Mouse (Mus musculus): ENCODE data around the gene Lekr1.
"Not testable (repeated sequence)": the region's sequence is repeated elsewhere in the genome, so short reads cannot be mapped to it uniquely, and the experiment has no call there.

The Lekr1 gene

DNA sequence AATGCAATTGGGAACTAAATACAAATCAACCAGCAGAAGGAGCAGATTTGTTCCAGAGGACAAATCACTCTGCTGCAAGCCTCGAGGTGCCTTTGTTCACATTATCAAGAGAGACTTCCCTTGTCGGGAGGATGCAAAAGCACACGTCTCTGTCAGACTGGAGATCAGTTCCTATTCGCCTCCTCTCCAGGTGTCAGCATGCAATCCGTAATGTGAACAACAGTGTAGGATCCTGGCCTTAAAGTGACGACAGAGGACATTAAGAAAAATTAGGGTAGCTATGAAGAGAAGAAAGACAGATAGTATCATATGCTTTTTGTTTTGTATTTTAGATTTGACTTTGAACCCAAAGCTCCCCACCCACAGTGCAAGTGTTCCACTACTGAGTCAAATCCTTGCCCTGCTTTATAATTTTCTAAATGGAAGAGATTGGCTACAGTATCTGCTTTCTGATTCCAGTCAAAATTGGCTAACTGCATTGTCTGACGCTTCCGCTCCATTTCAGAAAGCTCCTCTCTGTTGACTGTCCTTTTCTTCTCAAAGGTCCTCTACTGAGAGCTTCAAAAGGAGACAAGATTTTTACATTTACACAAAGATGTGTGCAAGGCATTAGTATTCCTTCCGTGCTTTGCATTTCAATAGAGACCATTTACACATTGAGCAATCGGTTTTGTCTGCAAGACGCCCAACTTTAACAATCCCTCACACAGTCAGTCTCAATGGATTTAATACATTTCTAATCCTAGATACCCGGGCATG lies 8.9 kb upstream of the Lekr1 start:
- DNase-seq, result no peak

DNA sequence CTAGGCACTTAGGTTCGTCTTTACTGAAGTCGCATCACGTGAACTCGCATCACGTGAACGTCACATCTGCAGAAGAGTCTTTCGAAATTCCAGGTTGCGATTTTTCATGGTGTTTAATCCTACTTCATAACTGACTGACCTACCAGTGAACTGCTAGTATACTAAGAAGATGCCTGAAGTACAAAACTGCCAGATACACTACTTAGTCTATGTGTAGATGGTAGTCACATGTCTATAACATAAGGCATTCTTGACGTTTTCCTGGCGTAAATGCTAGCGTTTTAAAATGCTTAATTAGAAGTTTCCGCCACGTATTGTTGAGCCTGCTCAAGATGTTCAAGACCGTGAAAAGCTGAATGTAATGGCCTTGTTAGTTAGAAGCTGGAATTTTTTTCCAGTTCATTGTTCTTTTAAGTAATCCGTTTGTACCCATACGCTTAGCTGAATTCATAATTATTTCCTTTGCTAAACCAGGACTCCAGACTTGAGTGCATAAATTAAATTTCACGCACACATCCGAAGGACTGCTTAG lies 7.9 kb upstream of the Lekr1 start:
- no peak for DNase-seq

DNA sequence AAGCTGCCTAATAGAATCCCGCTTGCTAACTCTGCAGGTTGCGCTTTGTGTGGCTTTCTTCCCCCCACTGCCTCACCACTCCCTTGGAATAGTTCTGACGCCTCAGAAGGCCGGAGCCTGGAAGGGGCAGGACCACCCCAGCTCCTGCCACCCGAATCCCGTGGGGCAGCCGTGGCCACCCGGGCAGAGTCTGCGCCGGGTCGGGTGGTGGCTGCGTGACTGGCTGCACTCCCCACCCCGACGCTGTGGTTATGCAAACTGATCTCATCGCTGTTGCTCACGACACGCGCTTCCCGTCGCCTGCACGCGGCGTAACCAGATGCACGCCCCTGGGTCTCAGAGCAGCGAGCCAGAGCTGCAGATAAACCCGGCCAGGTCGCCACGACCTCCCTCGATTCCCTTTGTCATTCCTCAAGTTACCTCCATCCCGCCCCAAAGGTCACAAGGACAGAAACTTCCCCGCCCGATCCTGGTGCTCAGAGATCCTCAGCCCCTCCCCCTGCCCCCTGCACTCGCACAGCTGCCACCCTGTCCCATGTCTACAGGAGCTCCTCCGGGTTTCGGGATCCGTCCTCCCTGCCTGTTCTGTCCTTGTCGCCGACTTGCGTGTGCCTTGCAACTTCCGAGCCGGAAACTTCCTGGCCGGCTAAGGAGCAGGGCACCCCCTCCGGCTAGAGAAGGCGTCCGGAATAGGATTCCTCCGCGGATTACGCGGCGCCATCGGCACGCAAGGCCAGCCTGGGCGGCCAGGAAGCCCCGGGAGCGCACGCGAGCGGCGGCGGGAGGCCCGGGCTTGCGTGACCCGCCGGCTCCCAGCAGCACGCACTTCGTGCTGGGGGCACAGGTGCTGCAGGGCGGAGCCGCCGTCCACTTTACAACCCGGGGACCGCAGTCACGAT lies 7.1 kb upstream of the Lekr1 start:
- peak; percentile 82 for DNase-seq

DNA sequence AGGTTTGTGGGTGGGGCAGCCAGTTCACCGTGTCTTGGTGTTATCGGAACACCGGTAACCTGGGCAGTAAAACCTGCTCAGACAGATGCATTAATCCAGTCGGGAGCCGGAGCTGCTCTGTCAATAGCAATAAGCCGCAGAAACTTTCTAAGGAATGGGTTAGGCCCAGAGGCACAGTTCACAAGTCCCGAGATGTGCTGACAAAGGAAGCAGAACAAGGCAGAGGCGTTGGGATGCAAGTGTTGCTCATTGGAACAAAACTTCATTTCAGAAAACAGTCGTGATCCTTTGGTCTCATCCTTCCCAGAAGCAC lies 6.5 kb upstream of the Lekr1 start:
- DNase-seq, result no peak

DNA sequence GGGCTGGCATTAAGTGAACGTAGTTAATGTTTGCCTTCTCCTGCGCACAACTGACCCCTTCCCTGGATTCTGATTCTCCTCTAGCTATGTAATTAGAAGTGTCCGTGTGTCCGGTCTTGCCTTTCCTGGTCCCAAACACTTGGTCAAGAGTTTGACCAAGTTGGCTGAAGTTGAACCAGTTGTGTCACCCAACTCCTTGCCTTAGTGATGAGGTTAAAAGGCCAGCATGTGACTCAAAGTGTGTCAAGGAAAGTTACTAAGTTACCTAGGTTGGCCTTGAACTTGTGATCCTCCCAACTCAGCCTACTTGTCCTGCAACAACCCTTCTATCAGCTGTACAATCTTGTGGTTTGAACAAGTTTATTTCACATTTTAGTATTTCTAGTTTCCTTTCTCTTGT lies 5.7 kb upstream of the Lekr1 start:
- no peak for DNase-seq

DNA sequence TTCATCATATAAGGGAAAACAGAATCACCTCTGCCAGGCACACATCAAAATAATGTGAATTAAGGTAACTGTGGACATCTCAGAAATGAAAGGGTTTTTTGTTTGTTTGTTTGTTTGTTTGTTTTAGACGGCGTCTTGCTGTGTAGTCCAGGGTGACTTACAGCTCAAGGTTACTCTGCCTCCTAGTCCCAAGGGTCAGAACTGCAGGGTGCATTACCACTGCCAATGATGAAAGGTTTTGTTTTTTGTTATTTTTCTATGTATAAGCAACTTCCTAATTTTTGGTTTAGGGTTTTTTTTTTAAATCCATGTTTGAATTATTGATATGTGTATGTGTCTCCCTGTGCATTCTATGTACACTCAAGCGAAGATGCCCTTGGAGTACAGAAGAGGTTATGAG lies 4.3 kb upstream of the Lekr1 start:
- DNase-seq, result no peak

DNA sequence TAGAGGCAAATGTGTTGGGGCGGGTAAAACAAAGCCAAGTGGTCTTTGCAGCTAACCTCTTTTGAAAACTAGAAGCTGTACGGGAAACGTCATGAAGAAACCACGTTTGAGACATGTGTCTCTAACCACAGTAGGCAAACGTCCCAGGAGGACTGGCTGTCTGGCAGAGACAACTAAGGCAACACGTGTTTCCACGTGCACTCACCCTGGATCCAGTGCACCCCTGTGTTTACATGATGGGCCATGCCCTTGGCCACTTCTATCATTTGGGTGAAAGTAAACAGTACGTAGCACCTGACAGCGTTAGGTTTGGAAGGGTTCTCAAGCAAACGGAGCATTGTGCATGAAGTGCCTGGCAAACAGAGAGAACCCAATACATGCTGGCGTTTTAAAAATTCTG lies 2.9 kb upstream of the Lekr1 start:
- DNase-seq, result no peak

DNA sequence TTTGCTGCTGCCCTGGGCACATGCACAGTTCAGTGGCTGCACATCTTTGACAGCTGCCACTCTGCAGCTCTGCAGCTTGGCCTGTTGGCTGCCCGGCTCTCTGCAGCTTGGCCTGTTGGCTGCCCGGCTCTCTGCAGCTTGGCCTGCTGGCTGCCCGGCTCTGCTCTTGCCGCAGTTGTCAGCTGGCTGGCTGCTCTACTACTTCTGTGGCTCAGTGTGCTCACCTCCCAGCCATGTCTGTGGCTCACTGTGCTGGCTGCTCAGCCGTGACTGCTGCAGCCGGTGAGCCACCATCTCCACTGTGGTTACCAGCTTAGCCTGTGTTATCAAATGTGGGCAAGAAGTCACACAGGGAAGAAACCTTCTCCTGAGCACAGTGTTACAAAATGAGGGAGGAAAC lies 4.2 kb downstream of the Lekr1 start:
- no peak for DNase-seq

DNA sequence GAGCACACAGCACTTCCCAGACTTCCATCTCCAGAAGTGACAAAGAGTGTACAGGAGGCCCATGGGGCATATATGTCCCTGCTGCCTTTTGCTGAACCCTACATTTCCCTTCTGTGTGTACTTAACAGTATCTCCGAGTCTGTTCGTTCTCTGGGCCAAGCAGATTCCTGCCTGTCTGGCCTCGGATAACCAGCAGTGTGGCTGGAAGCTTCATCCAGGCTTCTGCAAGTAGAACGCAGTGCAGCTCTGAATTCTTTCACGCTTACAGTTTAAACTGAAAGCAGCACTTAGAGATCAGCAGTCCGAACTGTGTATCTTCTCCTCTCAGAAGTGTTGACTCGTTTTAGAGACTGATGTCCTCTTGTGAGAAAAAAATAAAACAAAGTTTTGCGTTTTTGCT lies 7.7 kb downstream of the Lekr1 start:
- no peak for DNase-seq

DNA sequence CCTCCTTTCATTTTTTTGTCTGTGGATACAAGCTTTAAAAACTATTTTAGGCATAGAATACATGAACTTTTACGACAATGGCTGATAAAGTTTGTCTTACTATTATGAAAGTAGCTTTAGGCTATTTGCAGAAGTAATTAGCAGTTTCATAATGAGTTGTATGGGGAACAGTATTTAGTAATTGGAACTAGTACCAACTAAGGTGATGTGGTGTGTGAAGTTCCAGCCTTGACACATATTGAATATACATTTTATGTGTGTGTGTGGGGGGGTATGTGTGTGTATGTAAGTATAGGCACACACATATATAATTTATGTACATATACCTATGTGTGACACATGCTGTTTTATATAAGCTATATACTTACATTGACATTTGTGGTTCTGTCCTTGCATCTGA lies 14.6 kb downstream of the Lekr1 start:
- DNase-seq, result no peak

DNA sequence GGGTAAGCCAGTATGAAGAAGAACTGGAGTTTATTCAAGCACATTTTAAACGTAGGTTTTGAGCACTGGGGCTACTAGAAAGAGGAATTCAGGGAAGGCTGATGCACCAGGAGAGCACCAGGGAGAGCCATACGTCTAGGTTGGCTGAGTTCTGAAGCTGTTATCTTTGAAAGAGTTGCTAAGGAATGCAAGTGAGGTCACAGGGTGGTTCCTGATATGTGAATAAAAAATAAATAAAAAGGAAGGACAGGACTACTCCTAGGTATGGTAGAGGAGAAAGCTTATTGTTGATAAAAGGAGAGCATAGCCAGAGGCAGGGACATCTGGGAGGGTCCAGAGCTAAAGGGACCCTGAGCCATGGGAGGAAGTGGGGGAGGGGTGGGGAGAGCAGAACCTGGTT lies 23.7 kb downstream of the Lekr1 start:
- no peak for DNase-seq

DNA sequence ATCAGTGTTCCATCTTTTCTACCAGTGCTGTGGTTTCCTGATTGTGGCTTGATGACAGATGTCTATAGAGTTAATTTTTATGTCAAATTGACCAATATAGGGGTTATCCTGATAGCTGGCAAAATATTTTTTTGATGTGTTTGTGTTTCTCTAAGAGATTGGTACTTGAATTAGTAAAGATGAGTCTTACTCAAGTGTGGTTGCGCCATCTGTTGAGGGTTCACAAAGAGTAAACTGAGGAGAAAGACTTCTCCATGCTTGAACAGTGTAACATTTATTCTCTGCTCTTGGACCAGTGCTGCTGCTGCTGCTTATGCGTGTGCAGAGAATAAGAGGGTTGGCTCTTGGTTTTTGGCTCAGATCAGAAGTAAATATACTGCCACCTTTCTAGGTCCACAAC lies 24.8 kb downstream of the Lekr1 start:
- DNase-seq, result no peak

DNA sequence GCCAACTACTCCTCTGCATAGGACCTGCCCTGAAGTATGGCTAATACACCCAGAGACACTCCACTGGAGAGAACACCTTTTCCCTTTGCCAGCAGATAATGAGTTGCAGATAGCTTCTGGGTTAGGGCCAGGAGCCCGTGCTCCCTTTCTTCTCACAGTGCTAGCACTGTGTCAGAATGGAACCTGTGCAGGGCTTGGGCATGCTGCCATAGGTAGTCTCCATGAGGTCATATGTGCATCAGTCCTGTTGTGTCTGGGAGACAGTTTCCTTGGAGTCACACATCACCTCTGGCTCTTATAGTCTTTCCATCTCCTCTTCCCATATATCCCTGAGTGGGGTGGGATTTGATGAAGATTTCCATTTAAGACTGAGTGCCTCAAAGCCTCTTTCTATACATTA lies 33.7 kb downstream of the Lekr1 start:
- no peak for DNase-seq

DNA sequence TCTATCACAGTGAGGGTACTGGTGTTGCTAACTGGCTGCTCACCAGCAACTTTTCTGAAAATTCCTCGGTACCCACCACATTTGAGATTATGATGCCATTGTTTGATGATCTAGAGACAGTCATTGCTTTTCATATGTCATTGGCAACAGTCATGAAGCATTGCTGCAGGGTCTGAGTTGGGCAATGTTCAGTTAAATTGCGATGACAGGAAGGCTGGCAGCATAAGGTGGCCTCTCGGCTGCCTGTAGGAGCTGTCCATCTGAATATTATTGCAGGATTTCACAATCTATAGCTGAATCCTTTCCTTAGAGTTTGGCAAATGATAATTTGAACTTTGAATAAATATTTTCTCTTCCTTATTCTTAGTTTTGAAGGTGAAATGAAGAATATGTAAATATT lies 48.3 kb downstream of the Lekr1 start:
- DNase-seq, result no peak

DNA sequence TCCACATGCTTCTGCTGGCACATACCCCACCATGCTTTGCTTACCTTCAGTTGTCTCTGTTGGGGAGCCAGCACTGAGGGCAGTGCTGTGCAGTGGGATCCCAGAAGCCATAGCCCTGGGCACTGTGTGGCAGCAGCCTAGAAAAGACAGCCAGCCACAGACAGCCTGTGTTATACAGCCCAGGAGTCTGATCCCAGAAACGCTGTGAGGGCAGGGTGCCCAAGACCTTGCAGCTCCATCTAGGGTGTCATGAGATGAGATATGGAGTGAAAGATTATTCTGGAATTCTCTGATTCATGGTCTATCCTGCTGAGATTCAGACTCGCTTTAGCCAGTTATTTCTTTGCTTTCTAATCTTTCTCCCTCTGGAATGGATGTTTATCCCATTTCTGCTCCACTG lies 51.4 kb downstream of the Lekr1 start:
- no peak for DNase-seq

DNA sequence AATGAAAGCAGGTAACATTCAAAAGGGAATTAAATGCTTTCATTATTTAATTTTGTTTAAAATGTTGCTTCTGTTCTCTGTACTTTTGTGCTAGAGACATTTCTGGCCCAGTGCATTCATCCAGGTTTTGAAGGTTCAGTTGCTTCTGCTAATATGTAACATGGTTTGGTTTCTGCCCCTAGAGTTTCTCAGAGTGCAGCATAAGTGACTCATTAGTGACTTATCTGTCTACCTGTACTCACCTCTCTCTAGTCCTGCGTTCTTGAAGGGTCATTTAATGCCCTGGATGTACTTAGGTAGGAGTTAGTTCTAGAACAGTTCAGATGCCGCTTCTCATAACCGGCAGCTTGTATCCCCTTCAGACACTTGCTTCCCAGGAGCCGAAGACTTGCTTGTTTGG lies 56.9 kb downstream of the Lekr1 start:
- no peak for DNase-seq

DNA sequence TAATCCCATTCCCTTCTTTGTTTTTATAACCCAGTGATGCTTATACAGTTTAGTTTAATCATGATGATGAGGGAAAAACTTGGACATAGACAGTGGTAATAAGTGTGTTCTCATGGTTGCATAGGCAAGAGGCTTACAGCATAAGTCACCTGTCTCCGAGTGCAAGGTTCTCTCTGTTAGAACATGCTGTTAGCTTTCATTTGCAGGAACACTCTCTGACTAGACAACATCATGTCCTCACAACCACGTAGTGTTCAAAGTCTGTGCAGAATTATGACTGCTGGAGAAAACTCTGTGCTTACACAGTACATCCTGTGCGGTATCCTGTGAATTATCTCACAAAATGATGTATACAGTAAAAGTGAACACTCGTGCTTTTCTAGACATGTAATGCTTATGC lies 57.6 kb downstream of the Lekr1 start:
- no peak for DNase-seq

DNA sequence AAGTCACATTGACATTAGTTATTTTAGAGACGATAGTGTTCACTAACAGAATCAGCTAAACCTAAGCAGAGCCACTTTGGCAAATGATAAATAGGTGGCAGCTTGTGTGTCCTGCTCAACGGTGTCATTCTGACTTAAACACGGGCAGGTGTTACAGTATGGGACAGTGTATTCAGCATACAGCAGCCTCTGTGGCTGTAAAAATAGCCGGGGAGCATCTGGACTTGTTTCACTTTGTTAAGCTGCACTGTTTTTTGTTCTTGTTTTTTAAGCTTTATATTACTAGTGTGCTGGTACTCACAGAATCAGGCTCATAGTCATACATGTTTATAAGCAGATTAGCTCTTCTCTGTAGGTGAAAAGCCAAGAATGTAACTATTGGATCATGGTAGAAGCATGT lies 71.8 kb downstream of the Lekr1 start:
- DNase-seq, result no peak

DNA sequence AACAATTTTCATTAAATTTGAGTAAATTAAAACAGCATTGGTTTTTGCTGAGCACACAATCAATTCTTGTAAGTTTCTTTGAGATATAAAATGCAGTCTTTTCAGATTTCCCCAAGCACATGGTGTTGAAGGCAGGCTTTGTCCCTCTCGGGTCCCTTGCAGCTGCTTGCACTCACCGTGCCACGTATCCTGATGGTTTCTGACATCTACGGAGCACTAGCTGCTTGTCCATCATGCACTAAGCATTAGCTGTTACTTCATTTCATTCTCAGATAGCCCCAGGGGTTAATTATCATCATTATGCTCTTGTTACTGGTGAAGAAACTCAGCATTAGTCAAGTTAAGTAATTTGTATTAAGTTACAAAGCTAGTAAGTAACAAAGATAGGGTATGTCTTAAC lies 78.9 kb downstream of the Lekr1 start:
- DNase-seq, result no peak

DNA sequence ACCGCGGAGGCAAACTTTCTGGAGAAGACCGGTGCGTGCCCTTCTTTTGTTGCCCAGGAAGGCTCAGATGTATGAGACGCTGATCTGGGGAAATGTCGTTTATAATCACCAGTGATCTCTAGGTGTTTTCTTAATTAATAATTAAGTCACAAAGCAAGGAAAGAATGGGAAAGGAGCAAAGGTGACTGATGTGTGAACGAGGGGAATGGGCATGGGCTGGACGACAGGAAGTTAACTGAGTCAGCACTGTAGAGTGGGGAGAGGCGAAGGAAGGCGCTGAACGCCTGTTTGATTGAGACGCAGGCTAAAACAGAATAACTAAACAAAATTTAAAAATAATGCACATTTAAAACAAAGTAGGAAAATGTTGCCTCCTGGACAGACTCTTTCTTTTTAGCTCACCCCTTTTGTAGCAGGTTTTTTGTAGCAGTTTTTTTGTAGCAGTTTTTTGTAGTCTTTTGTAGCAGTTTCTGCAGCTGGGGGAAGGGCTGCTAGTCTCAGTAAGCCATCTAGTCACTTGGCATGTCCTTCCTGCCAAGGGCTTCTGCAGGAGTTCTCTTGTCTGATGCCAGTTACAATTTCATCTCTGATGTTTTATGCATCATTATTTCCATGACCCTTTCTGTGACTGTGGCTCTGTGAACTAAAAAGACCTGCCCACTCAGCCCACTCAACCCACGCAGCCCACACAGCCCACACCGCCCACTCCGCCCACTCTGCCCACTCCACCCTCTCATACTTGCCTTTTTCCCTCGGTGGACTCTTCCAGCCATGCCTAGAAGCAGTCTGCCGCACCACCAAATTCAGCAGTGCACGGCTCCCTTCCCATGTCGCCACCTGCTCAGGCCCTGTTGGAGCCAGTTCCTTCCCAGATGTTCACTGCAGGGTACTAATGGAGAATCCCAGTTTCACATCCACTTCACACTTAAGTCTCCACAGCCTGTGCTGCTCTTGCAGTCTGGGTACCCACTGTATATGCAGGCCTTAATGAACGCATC lies 98.8 kb downstream of the Lekr1 start:
- no peak for DNase-seq

DNA sequence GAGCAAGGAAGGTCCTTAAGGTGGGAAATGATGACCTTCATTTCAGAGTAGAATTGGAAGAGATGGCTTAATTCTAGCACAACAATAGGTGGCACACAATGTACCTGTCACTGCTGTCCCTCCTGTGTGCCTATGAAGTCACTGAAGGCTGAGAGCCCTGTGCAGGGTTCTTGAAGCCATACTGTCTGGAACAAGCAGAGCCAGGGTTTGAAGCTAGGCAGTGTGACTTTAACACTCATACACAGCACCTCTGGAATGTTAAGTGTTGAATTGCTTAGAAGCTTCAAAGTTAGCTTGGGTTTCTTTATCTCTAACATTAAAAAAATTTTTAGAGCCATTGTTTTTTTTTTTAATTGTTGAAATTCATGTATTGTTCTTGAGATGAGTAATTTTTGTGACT lies 100.4 kb downstream of the Lekr1 start:
- no peak for DNase-seq

DNA sequence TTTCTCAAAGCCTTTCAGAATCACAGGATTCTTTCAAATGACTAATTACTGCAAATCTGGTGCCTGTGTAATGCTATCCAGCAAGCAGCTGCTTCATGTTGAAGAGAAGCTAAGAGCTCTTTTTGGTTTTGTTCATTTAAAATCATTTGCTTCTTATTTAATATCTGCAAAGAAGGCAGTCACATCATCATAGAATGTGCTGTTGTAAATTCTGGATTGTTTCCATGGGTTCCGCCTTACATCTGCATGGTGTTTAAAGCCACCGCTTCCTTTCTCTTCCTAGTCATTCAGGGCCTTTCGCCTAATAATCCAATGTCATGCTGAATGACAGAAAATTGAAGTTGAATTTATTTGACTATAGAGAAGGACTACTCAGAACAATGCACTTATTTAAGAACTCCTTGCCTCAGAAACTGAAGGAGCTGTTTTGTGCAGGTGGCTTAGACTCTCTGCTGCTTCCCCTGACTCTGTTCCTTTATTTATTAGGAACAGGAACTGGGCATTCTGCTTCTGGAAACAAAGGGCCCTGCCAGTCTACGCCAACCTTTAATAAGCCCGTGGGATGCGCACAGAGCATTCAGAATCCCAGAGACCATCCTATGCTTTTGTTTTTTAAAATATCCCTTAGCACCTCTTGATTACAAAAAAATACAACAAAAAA lies 101.3 kb downstream of the Lekr1 start:
- DNase-seq, result no peak

DNA sequence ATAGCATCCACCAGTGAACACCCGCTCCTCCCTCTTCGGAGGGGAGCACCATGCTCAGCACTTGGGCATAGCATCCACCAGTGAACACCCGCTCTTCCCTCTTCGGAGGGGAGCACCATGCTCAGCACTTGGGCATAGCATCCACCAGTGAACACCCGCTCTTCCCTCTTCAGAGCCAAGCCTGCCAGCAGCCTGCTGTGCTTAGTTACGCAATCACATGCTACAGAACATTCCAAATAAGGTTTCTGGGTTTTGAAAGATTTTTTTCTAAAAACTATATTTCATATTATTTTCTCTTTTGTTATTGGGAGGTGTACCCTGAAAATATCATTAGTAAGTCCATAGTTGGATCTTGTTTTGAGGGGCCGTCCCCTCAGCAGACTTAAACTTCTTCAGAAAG lies 103.6 kb downstream of the Lekr1 start:
- DNase-seq, result not testable (repeated sequence)
